Mouse (Mus musculus) heart, embryonic 10.5 days (tissue): Measurements from ENCODE around the gene Sp6. TPM values are rescaled to one million over a fixed set of nuclear protein-coding genes. Genes with fewer than 3 reads are reported as not detected.

Experiments
- DNase-seq: peaks from one replicate; pipeline ENCODE4 v3.0.0-alpha.2; 2017; ENCODE audit warnings: low spot score
- H3K27ac ChIP-seq: fragments of 300-500 bp; sonication (generic); 2 replicates; pipeline ENCODE4 v1.5.1; 2016; ENCODE audit warnings: mild to moderate bottlenecking
- H3K27me3 ChIP-seq: fragments of 300-500 bp; sonication (generic); 2 replicates; pipeline ENCODE4 v1.6.1; 2016; ENCODE audit warnings: mild to moderate bottlenecking; ENCODE audit not compliant: poor library complexity, insufficient read depth, severe bottlenecking
- H3K36me3 ChIP-seq: fragments of 300-500 bp; sonication (generic); 2 replicates; pipeline ENCODE4 v1.6.1; 2016; ENCODE audit warnings: mild to moderate bottlenecking, moderate library complexity
- H3K4me1 ChIP-seq: fragments of 300-500 bp; sonication (generic); 2 replicates; pipeline ENCODE4 v1.6.1; 2016; ENCODE audit warnings: mild to moderate bottlenecking
- H3K4me3 ChIP-seq: fragments of 300-500 bp; sonication (generic); 2 replicates; pipeline ENCODE4 v1.5.1; 2016; ENCODE audit warnings: mild to moderate bottlenecking, moderate library complexity
- H3K9me3 ChIP-seq: fragments of 300-500 bp; sonication (generic); 2 replicates; pipeline ENCODE4 v1.6.1; 2016; ENCODE audit warnings: mild to moderate bottlenecking, moderate library complexity
- WGBS: fragments of 180-500 bp; shearing (Covaris S2); methylation state at CpG from one replicate; pipeline ENCODE4 v1.1.7; 2016; 5-methylcytosine and 5-hydroxymethylcytosine counted together
- polyA plus RNA-seq: library from polyadenylated mRNA; unstranded; fragments of >200 nt; fragmentation: Nextera tagmentation; extraction: Ambion mirVana; gene quantifications from 2 replicates; pipeline ENCODE4 v1.2.1, GENCODE M21; 2016

The Sp6 gene
- polyA plus RNA-seq, 1 experiment from 2014 or later, result 2.3 TPM

DNA sequence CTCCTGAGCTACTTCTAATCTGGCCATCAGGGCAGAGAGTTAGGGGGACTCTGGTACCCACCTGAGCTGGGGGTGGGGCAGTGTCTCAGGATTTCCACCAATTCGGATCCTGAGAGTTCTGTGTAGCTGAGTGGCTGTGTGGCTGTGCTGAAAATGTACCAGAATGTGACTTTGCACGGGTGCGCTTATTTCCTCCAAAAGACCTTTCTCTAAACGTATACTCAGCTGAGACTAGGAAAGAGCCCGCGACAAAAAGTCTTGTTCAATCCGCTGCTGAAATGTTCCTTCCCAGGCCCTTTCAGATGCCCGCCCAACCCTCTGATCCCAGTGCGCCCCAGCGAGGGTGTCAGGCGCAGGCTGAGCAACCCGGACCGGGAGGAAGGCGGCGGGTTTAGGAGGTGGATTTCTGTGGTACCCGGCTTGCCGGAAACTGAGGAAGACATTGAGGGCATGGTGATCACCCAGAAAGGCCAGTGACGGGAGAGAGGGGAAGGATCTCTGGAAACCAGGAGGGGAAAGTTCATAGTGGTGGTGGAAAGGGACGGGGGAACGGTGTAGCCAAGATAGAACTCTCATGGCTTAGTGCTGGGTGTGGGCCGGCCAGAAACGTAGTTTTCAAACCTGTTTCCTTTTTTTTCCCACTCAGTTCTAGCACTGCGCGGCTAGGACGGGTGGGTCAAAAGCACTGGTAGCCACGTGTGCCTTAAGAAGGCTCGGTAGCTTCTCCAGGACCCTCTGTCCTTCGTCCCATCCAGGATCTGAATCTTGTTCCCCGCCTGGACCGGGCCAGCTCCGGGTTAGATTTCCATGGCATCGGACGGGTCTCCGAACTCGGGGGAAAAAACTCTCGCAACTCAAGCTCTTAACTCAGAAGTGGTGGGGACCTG, 4.7 kb downstream of the Sp6 start:
- peaks cover 41% of the 10 kb centered on the region for H3K4me1 ChIP-seq
- peaks cover 99% of the 10 kb centered on the region for H3K27me3 ChIP-seq
- peak overlapping the region; percentile 54 for H3K4me3 ChIP-seq
- H3K27ac ChIP-seq, result no peak overlapping the region
- H3K36me3 ChIP-seq, result 0 out of 2 replicates have a peak, but pooled peaks cover 3% of the 10 kb centered on the region
- peak; percentile 70 for DNase-seq
- no peaks in the 10 kb centered on the region for H3K9me3 ChIP-seq
- WGBS, result under 1% methylated on average over 36 of the region's 36 CpGs

DNA sequence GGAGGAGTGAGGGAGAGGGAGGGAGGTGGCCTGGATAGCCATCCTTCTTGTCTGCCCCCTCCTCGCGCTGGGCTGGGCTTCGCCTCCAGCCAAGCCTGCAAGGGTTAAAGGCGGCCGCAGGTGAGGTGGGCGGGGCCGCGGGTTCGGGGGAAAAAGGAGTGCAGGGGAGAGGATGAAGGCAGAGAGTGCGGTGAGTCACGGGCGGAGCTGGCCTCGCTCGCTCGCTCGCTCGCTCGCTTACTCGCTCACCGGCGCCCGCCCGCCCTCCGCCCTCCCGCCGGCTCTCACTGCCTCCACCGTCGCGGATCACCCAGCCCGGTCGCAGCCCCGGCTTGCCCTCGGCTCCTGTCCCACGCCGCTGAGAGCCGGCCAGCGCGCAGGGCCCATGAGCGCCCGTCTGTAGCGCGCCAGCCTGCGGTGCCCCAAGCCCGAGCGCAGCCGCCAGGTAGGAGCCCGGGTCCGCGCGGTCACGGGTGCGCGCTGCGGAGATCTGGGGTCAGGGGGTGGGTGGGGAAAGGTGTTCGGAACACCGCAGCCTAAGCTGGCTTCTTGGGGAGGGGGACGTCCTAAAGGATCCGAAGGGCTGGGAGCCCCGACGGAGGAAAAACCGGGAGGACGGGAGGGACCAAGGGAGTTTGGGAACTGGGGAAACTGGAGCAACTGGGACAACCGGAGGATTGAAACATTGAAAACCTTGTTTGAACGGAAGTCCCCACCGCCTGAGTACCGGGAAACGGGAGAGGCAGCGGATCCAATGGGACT, 5.6 kb downstream of the Sp6 start:
- no peak for DNase-seq
- Histone ChIP-seq H3K27me3 (peaks cover 99% of the 10 kb centered on the region), H3K27ac (0 out of 2 replicates have a peak overlapping the region, but pooled peaks have one; percentile 36), H3K4me1 (peaks cover 36% of the 10 kb centered on the region), H3K4me3 (peak overlapping the region; percentile 54), H3K36me3 (0 out of 2 replicates have a peak, but pooled peaks cover 3% of the 10 kb centered on the region), H3K9me3 (no peaks in the 10 kb centered on the region)
- WGBS, result under 1% methylated on average over 58 of the region's 68 CpGs

DNA sequence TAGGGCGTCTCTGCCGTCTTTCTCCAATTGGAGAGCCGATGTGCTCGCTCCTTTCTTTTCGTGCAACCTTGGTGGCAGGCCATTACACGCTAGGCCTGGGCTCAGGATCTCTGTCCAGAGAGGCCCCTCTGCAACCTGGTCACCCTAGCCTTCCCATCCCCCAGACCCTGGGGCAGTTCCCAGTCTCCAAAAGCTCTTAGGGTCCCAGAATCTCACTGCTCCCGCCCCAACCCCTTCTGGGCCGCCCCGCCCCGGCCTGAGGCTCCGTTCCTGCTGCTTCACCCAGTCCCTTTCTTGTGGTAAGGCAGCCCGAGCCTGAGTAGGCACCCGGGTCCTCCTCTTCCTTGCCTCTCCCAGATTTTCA, 6.1 kb downstream of the Sp6 start:
- no peak for DNase-seq
- Histone ChIP-seq H3K27me3 (peaks cover 99% of the 10 kb centered on the region), H3K27ac (no peak overlapping the region), H3K4me3 (peak overlapping the region; percentile 54), H3K4me1 (peaks cover 36% of the 10 kb centered on the region), H3K9me3 (no peaks in the 10 kb centered on the region), H3K36me3 (0 out of 2 replicates have a peak, but pooled peaks cover 3% of the 10 kb centered on the region)
- under 1% methylated on average over 13 of the region's 13 CpGs for WGBS

DNA sequence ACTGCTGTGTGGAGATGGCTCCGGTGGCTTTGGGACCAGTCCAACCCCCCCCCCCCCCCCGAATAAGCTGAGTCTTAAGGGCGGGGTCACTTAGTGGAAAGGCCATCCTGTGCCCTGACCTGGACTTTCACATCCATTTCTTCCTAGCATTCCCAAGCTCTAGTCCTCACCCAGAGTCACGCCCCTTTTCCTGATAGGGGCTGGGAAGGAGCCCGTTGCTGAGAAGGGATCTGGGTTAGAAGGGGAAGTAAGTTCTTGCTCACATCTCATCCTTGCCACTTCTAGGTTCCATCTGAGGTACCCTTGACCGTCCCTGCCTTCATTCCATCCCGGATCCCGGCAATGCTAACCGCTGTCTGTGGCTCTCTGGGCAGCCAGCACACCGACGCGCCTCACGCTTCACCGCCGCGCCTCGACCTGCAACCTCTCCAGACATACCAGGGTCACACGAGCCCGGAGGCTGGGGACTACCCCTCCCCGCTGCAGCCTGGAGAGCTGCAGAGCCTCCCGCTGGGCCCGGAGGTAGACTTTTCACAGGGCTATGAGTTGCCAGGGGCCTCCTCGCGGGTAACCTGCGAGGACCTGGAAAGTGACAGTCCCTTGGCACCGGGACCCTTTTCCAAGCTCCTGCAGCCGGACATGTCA, 8.0 kb downstream of the Sp6 start:
- peaks cover 93% of the 10 kb centered on the region for H3K27me3 ChIP-seq
- no peak overlapping the region for H3K27ac ChIP-seq
- peak overlapping the region; percentile 60 for H3K4me3 ChIP-seq
- DNase-seq, result no peak
- no peaks in the 10 kb centered on the region for H3K9me3 ChIP-seq
- 0 out of 2 replicates have a peak, but pooled peaks cover 3% of the 10 kb centered on the region for H3K36me3 ChIP-seq
- WGBS, result 2% methylated on average over 27 of the region's 27 CpGs
- H3K4me1 ChIP-seq, result peaks cover 51% of the 10 kb centered on the region

DNA sequence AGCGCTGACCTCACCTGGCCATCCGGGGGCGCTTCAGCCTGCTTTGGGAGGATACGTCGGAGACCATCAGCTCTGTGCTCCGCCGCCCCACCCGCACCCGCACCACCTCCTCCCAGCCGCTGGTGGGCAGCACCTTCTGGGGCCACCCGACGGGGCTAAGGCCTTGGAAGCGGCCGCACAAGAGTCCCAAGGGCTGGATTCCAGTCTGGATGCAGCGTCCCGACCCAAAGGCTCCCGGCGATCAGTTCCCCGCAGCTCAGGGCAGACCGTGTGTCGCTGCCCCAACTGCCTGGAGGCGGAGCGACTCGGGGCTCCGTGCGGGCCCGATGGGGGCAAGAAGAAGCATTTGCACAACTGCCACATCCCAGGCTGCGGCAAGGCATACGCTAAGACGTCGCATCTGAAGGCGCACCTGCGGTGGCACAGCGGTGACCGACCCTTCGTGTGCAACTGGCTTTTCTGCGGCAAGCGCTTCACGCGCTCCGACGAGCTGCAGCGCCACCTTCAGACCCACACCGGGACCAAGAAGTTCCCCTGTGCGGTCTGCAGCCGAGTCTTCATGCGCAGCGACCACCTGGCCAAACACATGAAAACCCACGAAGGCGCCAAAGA, 8.8 kb downstream of the Sp6 start:
- peak overlapping the region; percentile 60 for H3K4me3 ChIP-seq
- peak overlapping the region; percentile 65 for H3K27ac ChIP-seq
- no peaks in the 10 kb centered on the region for H3K9me3 ChIP-seq
- DNase-seq, result no peak
- 0 out of 2 replicates have a peak, but pooled peaks cover 3% of the 10 kb centered on the region for H3K36me3 ChIP-seq
- H3K4me1 ChIP-seq, result peaks cover 51% of the 10 kb centered on the region
- WGBS, result under 1% methylated on average over 50 of the region's 50 CpGs
- H3K27me3 ChIP-seq, result peaks cover 85% of the 10 kb centered on the region

DNA sequence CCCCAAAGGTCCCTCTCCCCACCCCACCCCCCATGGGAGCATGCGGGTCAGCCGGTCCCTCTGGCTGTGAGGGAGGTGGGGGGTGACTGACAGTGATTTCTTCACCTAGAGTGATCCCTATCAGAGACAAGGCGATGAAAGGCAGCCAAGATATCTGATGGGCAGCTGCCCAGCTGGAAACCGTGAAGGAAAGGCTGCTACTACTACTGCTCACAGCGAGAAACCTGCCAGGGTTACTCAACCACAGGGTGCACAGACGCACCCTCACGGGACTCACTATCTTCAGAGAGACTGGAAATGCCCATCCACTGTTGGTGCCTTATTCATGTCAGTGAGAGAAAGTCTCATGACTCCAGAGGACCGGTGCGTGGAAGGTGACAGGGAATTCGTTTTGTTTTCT, 11.8 kb downstream of the Sp6 start:
- H3K27ac ChIP-seq, result 0 out of 2 replicates have a peak overlapping the region, but pooled peaks have one; percentile 3
- DNase-seq, result no peak
- peaks cover 55% of the 10 kb centered on the region for H3K27me3 ChIP-seq
- H3K9me3 ChIP-seq, result no peaks in the 10 kb centered on the region
- peaks cover 33% of the 10 kb centered on the region for H3K4me1 ChIP-seq
- H3K36me3 ChIP-seq, result no peaks in the 10 kb centered on the region
- H3K4me3 ChIP-seq, result no peak overlapping the region
- WGBS, result 7% methylated on average over 10 of the region's 10 CpGs

DNA sequence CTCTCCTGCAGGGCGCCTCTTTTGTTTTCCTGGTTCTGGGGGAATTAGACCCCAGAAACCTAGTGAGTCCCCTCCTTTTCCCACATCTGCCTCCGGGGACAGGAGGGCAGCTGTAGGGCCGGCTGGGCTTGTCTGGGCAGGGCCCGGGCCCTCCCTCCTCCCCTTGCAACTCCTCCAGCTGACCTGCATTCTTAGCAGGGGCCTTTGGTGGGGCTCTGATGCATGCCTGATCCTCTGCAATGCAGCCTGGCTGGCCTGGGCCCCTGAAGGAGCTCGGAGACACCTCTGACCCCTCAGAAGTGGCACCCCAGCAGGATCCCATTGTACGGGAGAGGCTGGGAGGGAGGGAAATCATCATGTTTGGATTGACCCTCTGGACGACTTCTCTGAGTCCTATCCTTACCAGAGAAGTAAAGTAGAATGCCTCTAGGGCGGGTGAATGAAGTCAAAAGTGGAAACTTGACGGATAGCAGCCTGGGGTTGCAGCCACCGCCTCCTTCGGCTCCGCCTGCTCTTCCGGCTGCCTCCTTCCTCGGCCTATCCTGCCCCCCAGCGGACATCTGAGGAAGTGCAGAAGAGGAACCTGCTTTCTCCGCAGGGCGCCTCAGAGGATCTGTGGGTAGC, 12.6 kb downstream of the Sp6 start:
- Histone ChIP-seq H3K36me3 (no peaks in the 10 kb centered on the region), H3K4me1 (peaks cover 41% of the 10 kb centered on the region), H3K27me3 (peaks cover 47% of the 10 kb centered on the region), H3K27ac (peak overlapping the region; percentile 82), H3K9me3 (no peaks in the 10 kb centered on the region), H3K4me3 (peak overlapping the region; percentile 50)
- 2% methylated on average over 17 of the region's 17 CpGs for WGBS
- DNase-seq, result peak; percentile 94

DNA sequence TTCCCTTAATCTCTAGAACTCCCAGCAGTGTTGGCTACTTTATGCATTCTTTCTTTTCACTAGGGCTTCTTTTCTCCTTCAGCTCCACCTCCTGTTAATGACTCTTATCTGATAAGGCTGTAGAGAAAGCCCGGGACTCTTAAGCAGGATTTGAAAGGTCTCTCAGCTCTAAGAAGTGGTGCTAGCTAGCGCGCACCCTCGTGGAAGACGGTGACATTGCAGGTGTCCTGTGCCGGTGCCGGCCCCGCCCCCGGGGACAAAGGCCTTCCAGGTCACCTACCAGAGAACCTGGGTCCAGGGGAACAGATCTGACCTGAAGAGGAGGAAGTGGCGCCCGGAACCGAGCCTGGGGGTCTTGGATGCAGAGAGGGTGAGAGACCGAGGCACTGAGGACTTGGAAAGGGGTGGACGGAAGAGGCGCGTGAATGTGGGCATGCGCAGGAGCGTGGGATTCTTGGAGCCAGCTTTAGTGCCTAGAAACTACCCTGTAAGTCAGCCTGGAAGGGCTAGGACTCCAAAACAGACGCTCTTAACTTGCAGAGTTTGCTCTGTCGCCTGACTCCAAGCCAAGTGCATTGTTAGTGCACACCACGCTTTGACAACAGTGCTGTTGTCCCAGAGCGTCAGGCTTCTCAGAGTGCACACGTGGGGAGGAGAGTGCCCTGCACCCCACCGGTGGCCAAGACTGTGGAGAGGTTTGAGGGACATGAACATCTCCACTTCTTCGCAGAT, 16.7 kb downstream of the Sp6 start, which contains the start of gene Scrn2:
Gene Scrn2 (plus strand): TSS at position 253 of the 732 bp plus-strand sequence.
- H3K27ac ChIP-seq, result peak within 1 kb of the TSS; percentile 89
- peak; percentile 94 for DNase-seq
- H3K4me3 ChIP-seq, result peak within 1 kb of the TSS; percentile 76
- peaks cover 34% of the 10 kb centered on the region for H3K4me1 ChIP-seq
- 3% methylated on average over 25 of the region's 25 CpGs for WGBS
- no peaks in the 10 kb centered on the region for H3K9me3 ChIP-seq
- peaks cover 21% of the 10 kb centered on the region for H3K36me3 ChIP-seq
- H3K27me3 ChIP-seq, result peaks cover 18% of the 10 kb centered on the region

DNA sequence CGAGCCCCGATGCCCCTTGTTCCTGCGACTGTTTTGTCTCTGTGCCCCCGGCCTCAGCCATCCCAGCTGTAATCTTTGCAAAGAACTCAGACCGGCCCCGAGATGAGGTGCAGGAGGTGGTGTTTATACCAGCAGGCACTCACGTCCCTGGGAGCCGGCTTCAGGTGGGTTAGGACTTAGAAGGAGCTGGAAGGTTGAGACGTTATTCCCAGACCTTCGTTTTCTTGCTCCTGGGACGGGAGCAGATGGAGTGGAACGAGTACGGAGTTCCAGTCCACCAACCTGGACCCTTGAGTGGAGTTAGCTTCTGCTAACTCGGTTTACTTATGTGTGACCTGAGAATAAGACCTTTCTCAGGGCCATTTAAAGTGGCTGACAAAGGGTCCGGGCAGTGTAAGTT, 17.2 kb downstream of the Sp6 start:
- no peaks in the 10 kb centered on the region for H3K9me3 ChIP-seq
- DNase-seq, result no peak
- peak overlapping the region; percentile 76 for H3K4me3 ChIP-seq
- H3K27me3 ChIP-seq, result peaks cover 16% of the 10 kb centered on the region; the same call in 1 of the 2 replicates
- H3K4me1 ChIP-seq, result peaks cover 28% of the 10 kb centered on the region
- peak overlapping the region; percentile 89 for H3K27ac ChIP-seq
- 28% methylated on average over 15 of the region's 15 CpGs for WGBS
- peaks cover 21% of the 10 kb centered on the region for H3K36me3 ChIP-seq

DNA sequence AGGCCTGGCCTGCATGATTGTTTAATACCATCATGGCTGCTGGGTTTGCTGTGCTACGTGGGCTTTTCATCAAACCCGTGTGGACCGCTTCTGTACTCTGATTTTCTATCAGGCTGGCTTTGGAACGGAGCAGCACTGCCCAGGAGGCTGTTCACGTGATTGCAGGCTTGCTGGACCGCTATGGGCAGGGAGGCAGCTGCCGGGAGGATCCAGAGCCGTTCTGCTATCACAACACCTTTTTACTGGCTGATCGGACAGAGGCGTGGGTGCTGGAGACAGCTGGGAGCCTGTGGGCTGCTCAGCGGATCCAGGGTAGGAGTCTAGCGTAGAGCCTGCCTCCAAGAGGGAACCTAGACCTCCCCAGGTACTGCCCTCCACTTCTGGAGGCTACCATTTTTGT, 18.8 kb downstream of the Sp6 start:
- no peak for DNase-seq
- H3K27me3 ChIP-seq, result 0 out of 2 replicates have a peak, but pooled peaks cover 20% of the 10 kb centered on the region
- peaks cover 20% of the 10 kb centered on the region for H3K4me1 ChIP-seq
- H3K9me3 ChIP-seq, result no peaks in the 10 kb centered on the region
- WGBS, result 65% methylated on average over 12 of the region's 12 CpGs
- H3K27ac ChIP-seq, result no peak overlapping the region; the same call in 1 of the 2 replicates
- peaks cover 21% of the 10 kb centered on the region for H3K36me3 ChIP-seq
- no peak overlapping the region for H3K4me3 ChIP-seq

DNA sequence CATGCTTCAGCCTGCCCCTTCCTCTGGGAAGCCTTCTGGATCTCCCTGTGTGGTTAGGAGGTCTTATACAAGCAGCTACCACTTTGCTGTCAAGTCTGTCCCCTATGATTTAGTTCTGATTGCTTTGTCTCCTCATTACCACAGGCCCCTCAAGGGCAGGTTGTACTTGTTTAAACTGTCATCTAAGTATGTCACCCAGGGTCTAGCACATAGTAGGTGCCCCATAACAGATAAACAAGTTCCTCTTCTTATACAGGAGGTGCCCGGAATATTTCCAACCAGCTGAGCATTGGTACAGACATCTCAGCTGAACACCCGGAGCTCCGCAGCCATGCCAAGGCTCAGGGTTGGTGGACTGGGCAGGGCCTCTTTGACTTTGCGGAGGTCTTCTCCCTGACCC, 19.3 kb downstream of the Sp6 start:
- peaks cover 21% of the 10 kb centered on the region for H3K36me3 ChIP-seq
- 89% methylated on average over 4 of the region's 4 CpGs for WGBS
- no peak overlapping the region for H3K27ac ChIP-seq
- H3K4me3 ChIP-seq, result no peak overlapping the region
- DNase-seq, result no peak
- 0 out of 2 replicates have a peak, but pooled peaks cover 20% of the 10 kb centered on the region for H3K27me3 ChIP-seq
- H3K9me3 ChIP-seq, result no peaks in the 10 kb centered on the region
- peaks cover 20% of the 10 kb centered on the region for H3K4me1 ChIP-seq
